Mouse (Mus musculus) midbrain, embryonic 11.5 days (tissue): Measurements from ENCODE around the gene Stra6. TPM values are rescaled to one million over a fixed set of nuclear protein-coding genes. Genes with fewer than 3 reads are reported as not detected.

Experiments
- ATAC-seq: fragments of 200-750 bp; cut with Nextera tagmentation; 2 replicates; pipeline ENCODE4 v1.8.0; 2017; ENCODE audit warnings: moderate TSS enrichment, moderate library complexity; ENCODE audit not compliant: low FRiP score
- DNase-seq: peaks from one replicate; pipeline ENCODE4 v3.0.0; 2015; ENCODE audit warnings: low spot score; ENCODE audit errors: missing footprints
- H3K27ac ChIP-seq: fragments of 300-500 bp; sonication (generic); 2 replicates; pipeline ENCODE4 v1.5.1; 2014; ENCODE audit warnings: low read depth, low read length
- H3K27me3 ChIP-seq: fragments of 300-500 bp; sonication (generic); 2 replicates; pipeline ENCODE4 v1.6.1; 2014; ENCODE audit warnings: mild to moderate bottlenecking, low read length, moderate library complexity, mixed read lengths; ENCODE audit not compliant: control insufficient read depth, insufficient read depth
- H3K36me3 ChIP-seq: fragments of 300-500 bp; sonication (generic); 2 replicates; pipeline ENCODE4 v1.6.1; 2014; ENCODE audit warnings: mild to moderate bottlenecking, low read length, moderate library complexity, mixed read lengths; ENCODE audit not compliant: control insufficient read depth, insufficient read depth
- H3K4me1 ChIP-seq: fragments of 300-500 bp; sonication (generic); 2 replicates; pipeline ENCODE4 v1.6.1; 2014; ENCODE audit warnings: low read length; ENCODE audit not compliant: control insufficient read depth, insufficient read depth
- H3K4me2 ChIP-seq: fragments of 300-500 bp; sonication (generic); 2 replicates; pipeline ENCODE4 v1.6.1; 2014; ENCODE audit warnings: mild to moderate bottlenecking, moderate library complexity
- H3K4me3 ChIP-seq: fragments of 300-500 bp; sonication (generic); 2 replicates; pipeline ENCODE4 v1.5.1; 2014; ENCODE audit warnings: low read depth, low read length
- H3K9ac ChIP-seq: fragments of 300-500 bp; sonication (generic); 2 replicates; pipeline ENCODE4 v1.6.1; 2014; ENCODE audit warnings: low read length
- H3K9me3 ChIP-seq: fragments of 300-500 bp; sonication (generic); 2 replicates; pipeline ENCODE4 v1.6.1; 2016; ENCODE audit warnings: low read length; ENCODE audit not compliant: control insufficient read depth
- WGBS: fragments of 180-500 bp; shearing (Covaris S2); extraction: QIAGEN DNeasy Blood & Tissue Kit; methylation state at CpG from one replicate; pipeline ENCODE4 v1.1.7; 2014; 5-methylcytosine and 5-hydroxymethylcytosine counted together
- polyA plus RNA-seq: library from polyadenylated mRNA; unstranded; fragments of >200 nt; fragmentation: Nextera tagmentation; extraction: Ambion mirVana; gene quantifications from 2 replicates; pipeline ENCODE4 v1.2.1, GENCODE M21; 2014

The Stra6 gene
- polyA plus RNA-seq, 1 experiment from 2014 or later, result 9.7 TPM

DNA sequence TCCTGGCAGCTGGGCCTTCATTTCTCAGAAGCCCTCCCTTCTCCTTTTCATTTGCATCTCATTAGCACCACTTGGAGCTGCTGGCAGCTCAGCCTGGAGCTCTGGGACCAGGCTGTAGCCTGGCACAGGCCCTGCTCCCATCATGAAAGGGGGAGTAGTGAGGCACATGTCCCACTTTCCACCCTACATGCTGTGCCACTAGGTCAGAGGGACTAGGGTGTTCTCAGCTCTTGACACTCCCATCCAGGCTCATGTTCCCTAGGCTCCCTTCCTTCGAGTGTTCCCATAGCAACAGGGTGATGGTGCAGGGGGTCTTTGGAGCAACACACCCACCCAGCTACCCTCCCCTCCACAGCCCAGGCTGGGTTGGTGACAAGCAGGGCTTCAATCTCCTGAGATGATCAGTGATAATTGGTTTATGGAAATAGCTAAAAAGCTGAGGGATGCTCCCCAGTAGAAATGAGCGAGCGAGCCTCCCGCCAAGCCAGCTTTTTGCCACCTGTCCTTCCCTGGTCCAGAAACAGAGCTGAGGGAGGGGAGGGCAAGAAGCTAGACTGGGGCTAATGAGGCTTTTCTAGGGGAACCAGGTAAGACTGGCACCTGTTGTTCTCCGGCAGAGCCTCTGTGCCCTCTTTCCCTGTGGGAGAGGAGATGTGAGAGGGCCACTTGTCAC is 33.2 kb downstream of the Stra6 start:
- no peak overlapping the region for H3K27ac ChIP-seq
- H3K4me1 ChIP-seq, result peaks cover 9% of the 10 kb centered on the region
- H3K9me3 ChIP-seq, result no peaks in the 10 kb centered on the region
- DNase-seq (no peak), ATAC-seq (peak; percentile 35; the same call in 1 of the 2 replicates)
- H3K36me3 ChIP-seq, result no peaks in the 10 kb centered on the region
- 69% methylated on average over 5 of the region's 5 CpGs for WGBS
- no peak overlapping the region for H3K4me3 ChIP-seq
- no peak overlapping the region for H3K9ac ChIP-seq
- H3K4me2 ChIP-seq, result no peak overlapping the region
- no peaks in the 10 kb centered on the region for H3K27me3 ChIP-seq

DNA sequence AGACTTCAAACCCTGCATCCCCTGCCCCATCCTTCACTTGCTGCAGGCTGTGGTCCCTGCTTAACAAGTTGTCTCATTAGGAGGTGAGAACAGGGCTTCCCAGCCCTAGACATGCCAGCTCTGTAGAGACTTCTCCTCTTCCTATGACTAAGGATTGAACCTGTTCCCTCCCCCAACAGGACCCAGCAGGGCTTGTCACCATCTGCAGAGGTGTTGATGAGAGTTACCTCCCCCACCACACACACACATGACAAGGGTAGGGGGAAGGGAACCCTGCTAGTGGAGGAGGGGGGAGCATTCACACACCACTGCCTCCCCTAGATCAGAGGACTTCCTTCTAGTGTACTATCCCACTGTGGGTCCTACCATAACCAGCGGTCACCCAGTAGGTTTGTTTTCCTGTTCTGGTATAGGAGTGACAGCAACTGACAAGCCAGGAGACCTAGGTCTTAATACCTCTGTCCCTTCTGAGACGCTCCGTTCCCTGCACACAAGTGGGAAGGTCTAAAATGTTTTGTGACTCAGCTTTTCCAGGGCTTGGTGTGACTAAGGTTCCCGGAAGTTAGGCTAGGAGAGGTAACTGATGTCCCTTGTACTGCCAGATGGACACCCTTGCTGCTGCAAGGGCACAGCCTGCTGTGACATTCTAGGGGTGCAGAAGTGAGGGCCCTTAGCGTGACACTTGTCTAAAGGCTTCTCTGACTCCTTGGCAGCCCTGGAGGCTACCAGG is 36.4 kb downstream of the Stra6 start:
- Histone ChIP-seq H3K4me2 (no peak overlapping the region), H3K4me1 (peaks cover 9% of the 10 kb centered on the region), H3K9me3 (no peaks in the 10 kb centered on the region), H3K27me3 (no peaks in the 10 kb centered on the region; the same call in 1 of the 2 replicates), H3K4me3 (no peak overlapping the region), H3K9ac (no peak overlapping the region), H3K36me3 (no peaks in the 10 kb centered on the region), H3K27ac (no peak overlapping the region)
- 72% methylated on average over 5 of the region's 5 CpGs for WGBS
- DNase-seq, result no peak
- ATAC-seq, result no peak

DNA sequence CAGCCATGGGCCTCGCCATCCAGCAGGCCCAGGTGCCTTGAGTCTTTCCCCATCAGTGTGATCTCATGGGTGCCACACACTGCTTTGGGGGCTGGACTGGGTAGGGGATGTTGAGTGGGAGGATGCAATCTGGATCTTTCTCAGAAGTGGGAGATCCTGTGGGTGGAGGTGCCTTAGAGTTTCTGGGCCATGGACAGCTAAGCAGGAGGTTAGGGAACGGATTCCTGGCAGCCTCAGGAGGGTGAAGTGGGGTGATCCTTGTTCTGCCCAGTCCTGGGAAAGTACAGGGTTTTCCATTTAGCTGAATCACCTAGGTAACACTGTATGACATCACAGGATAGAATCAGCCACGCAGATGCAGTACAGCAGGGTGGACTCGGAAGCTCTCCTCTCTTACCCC is 38.4 kb downstream of the Stra6 start:
- DNase-seq (no peak), ATAC-seq (no peak)
- no peak overlapping the region for H3K9ac ChIP-seq
- H3K36me3 ChIP-seq, result no peaks in the 10 kb centered on the region
- H3K27me3 ChIP-seq, result no peaks in the 10 kb centered on the region; the same call in 1 of the 2 replicates
- H3K27ac ChIP-seq, result no peak overlapping the region
- peaks cover 1% of the 10 kb centered on the region for H3K4me1 ChIP-seq
- no peak overlapping the region for H3K4me3 ChIP-seq
- H3K4me2 ChIP-seq, result no peak overlapping the region
- no peaks in the 10 kb centered on the region for H3K9me3 ChIP-seq
- WGBS, result 66% methylated on average over 4 of the region's 4 CpGs

DNA sequence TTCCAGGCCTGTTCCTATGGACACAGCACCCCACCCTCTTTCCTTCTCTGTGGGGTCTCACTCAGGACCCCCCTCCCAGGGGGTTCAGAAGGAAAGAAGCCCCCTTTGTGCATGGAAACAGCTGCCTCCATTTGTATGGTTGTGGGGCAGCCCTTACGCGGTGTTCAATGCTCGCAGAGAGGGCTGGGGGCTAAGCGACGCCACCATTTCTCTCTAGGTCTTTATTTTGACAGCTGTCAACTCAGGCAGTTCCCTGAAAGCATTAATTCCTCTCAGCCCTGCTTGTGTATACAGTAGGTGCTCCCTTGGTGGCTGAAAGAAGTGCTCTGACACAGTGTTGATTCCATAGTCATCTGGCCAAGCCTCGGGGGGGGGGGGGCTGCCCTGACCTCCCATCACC is 40.1 kb downstream of the Stra6 start:
- H3K27me3 ChIP-seq, result no peaks in the 10 kb centered on the region; the same call in 1 of the 2 replicates
- ATAC-seq, result no peak
- no peak overlapping the region for H3K9ac ChIP-seq
- H3K4me1 ChIP-seq, result peaks cover 11% of the 10 kb centered on the region
- no peaks in the 10 kb centered on the region for H3K9me3 ChIP-seq
- H3K4me2 ChIP-seq, result no peak overlapping the region
- H3K36me3 ChIP-seq, result no peaks in the 10 kb centered on the region
- WGBS, result 64% methylated on average over 6 of the region's 6 CpGs
- H3K4me3 ChIP-seq, result no peak overlapping the region
- no peak overlapping the region for H3K27ac ChIP-seq
- DNase-seq, result no peak

DNA sequence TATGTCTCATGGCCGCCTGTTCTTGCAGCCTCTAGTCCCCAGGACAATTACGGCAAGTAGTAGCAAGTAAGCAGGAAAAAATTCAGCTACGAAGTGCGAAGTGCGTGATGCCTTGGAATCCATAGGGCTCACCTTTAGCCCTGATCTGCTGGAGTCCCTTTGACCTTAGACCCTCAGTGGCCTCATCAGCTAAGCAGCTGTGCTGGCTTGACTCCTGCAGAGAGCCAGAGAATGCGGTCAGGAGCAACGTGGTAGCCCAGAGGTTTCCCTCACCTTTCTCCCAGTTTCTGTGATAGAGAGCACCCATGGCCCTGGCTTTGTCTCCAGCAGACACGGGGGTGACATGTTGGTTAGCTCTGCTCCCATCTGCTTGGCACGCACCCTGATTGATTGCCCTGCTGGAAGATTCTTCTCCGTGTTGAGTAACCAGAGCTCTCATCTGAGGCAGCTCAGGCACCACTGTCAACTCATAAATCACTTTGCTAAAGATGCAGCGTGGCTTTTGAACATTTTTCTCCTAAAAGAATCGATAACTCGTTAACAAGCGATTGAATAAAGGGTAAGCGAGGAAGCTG is 42.1 kb downstream of the Stra6 start:
- Histone ChIP-seq H3K4me3 (no peak overlapping the region), H3K36me3 (no peaks in the 10 kb centered on the region), H3K27me3 (peaks cover 3% of the 10 kb centered on the region; the same call in 1 of the 2 replicates), H3K4me2 (no peak overlapping the region), H3K27ac (no peak overlapping the region), H3K9ac (no peak overlapping the region), H3K9me3 (no peaks in the 10 kb centered on the region), H3K4me1 (peaks cover 12% of the 10 kb centered on the region)
- 70% methylated on average over 15 of the region's 15 CpGs for WGBS
- DNase-seq (no peak), ATAC-seq (no peak)

DNA sequence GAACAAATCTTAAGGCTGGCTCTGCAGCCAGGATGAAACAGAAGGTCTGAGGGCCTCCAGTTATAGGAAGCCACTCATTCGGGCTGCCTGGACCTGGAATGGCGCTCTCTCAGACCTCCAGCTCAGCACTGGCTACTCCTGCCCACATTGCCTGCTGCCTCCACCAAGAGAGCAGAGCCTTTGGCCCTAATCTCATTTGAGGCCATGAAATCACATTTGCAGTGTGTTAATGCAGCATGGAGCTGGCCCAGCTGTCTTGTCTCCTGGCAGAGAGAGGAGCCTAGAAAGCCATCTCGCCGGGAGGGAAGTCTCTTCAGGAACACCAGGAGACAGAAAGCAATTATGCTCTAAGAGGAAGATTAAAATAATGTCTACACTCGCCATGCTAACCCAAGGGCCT is 43.9 kb downstream of the Stra6 start:
- Histone ChIP-seq H3K9ac (no peak overlapping the region), H3K9me3 (no peaks in the 10 kb centered on the region), H3K4me3 (no peak overlapping the region), H3K27ac (peak overlapping the region; percentile 44; the same call in 1 of the 2 replicates), H3K4me1 (peaks cover 26% of the 10 kb centered on the region), H3K27me3 (peaks cover 3% of the 10 kb centered on the region; the same call in 1 of the 2 replicates), H3K4me2 (no peak overlapping the region), H3K36me3 (no peaks in the 10 kb centered on the region)
- ATAC-seq (no peak), DNase-seq (no peak)
- WGBS, result 41% methylated on average over 5 of the region's 5 CpGs

DNA sequence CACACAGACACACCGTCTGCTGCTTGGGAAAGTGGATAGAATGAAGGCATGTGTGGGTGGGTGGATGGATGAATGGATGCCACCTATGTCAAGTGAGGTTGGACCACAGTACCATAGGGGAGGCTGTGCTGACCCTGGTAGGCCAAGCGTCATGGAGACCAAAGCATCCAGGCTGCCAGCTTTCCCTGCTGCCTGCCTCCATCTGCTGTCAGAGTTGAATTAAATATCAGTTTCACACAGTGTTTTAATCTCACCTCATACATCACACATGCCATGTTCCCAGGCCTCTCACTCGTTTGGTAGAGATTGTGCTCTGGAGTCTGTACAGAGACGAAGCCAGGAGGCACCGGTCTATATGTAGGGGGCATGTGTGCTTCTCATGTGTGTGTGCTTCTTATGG is 47.2 kb downstream of the Stra6 start:
- peaks cover 20% of the 10 kb centered on the region for H3K27me3 ChIP-seq
- no peak overlapping the region for H3K4me2 ChIP-seq
- no peak overlapping the region for H3K4me3 ChIP-seq
- 82% methylated on average over 5 of the region's 5 CpGs for WGBS
- peaks cover 51% of the 10 kb centered on the region for H3K4me1 ChIP-seq
- DNase-seq (no peak), ATAC-seq (no peak)
- no peak overlapping the region for H3K9ac ChIP-seq
- no peaks in the 10 kb centered on the region for H3K36me3 ChIP-seq
- H3K27ac ChIP-seq, result peak overlapping the region; percentile 20; the same call in 1 of the 2 replicates
- H3K9me3 ChIP-seq, result no peaks in the 10 kb centered on the region

DNA sequence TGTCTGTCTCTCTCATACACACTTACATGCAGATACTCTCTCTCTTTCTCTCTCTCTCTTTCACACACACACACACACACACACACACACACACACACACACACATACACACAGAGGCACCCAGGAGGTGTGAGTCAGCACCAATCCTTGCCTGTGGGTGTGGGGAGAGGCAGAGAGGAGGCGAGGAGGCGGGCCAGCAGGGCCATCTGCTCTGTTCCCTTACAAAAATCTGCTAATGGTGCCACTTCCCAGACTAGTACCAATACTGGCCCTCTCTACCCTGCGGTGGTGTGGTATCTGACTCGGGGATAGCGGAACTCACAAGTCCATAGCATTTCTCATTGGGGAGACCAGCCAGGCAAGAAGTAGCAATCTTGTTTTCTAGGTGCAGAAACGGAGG is 47.8 kb downstream of the Stra6 start:
- H3K27ac ChIP-seq, result peak overlapping the region; percentile 85
- no peaks in the 10 kb centered on the region for H3K36me3 ChIP-seq
- DNase-seq (no peak), ATAC-seq (no peak)
- peaks cover 20% of the 10 kb centered on the region for H3K27me3 ChIP-seq
- 49% methylated on average over 6 of the region's 6 CpGs for WGBS
- no peak overlapping the region; the same call in 1 of the 2 replicates for H3K9ac ChIP-seq
- H3K4me2 ChIP-seq, result no peak overlapping the region
- no peak overlapping the region for H3K4me3 ChIP-seq
- H3K4me1 ChIP-seq, result peaks cover 53% of the 10 kb centered on the region
- no peaks in the 10 kb centered on the region for H3K9me3 ChIP-seq

DNA sequence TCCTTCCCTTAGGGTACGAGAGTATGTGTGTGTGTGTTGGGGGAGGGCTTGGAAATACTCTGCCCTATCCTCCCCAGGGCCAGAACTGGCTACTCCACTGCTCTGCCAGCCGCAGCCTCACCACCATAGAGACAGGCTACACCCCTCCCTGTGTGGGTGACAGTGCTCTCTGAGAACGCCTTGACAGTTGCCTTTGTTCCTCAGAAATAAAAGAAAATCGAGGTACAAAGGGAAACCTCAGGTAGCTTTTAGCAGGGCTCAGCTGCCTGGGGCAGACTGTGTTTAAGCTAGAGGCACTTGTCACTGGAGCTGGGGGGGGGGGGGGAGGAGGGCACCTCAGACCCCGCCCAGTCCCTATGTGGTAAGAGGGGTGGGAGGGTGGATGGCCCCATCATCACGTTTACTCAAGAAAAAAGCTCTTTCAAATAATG is 48.7 kb downstream of the Stra6 start:
- H3K9me3 ChIP-seq, result no peaks in the 10 kb centered on the region
- H3K4me1 ChIP-seq, result peaks cover 51% of the 10 kb centered on the region
- ATAC-seq (peak; percentile 77), DNase-seq (peak; percentile 94)
- H3K27me3 ChIP-seq, result peaks cover 23% of the 10 kb centered on the region
- under 1% methylated on average over 6 of the region's 6 CpGs for WGBS
- H3K4me3 ChIP-seq, result no peak overlapping the region; the same call in 1 of the 2 replicates
- H3K36me3 ChIP-seq, result no peaks in the 10 kb centered on the region
- H3K9ac ChIP-seq, result peak overlapping the region; percentile 40
- peak overlapping the region; percentile 48 for H3K4me2 ChIP-seq
- H3K27ac ChIP-seq, result peak overlapping the region; percentile 85
